ENCODE assay signal across 8 mouse cellular contexts in the genomic region with DNA sequence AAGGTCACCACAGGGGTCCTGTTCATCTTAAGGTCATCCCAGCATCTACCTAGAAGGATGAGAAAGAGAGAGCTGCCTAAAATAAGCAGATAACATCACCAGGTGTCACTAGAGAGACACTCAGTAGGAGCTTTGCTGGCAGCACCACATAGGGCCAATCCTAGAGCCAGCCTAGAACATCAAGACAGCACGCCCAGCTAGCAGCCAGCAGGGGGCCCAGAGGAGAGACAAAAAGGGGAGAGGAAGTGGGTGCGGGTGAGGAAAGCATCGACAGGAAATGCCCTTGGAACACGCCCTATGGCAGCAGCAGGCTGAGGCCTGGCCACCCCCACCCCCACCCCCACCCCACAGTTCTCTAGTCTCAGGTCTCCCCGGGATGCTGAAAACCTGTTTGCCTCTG.
DNase-seq lines count a peak whose midpoint lies in the region; ATAC-seq lines count a peak whose summit lies in the region.

No protein-coding gene starts in this region.

- no peaks in the 10 kb centered on the region for H3K9me3 ChIP-seq in forebrain, embryonic 10.5 days
- H3K9me3 ChIP-seq in forebrain, embryonic 11.5 days (ENCODE audit: control insufficient read depth, low read length) = no peaks in the 10 kb centered on the region

- no peak for ATAC-seq in forebrain, embryonic 11.5 days (replicated peaks; ENCODE audit: low FRiP score)

- intact Hi-C loops in gastrocnemius, postnatal 14 days (cut with DNase I; ENCODE audit: low total_unique reads) = loop anchor here (5.0 kb wide), 1 partner anchor 77 kb away; a partner anchor contains a TSS

- peaks cover 47% of the 10 kb centered on the region for H3K36me3 ChIP-seq in forebrain, embryonic 10.5 days (replicated peaks)
- no peaks in the 10 kb centered on the region for H3K36me3 ChIP-seq in forebrain, embryonic 11.5 days (ENCODE audit: control insufficient read depth, insufficient read depth, low read length)

- H3K27ac ChIP-seq in forebrain, embryonic 10.5 days = peak overlapping the region; percentile 80
- H3K27ac ChIP-seq in forebrain, embryonic 11.5 days (ENCODE audit: low read depth, low read length) = no peak overlapping the region

- 63% methylated on average over 5 of the region's 5 CpGs for WGBS in forebrain, embryonic 10.5 days
- 55% methylated on average over 5 of the region's 5 CpGs for WGBS in forebrain, embryonic 11.5 days

- no peak overlapping the region for H3K9ac ChIP-seq in forebrain, embryonic 11.5 days (ENCODE audit: low read length)

- H3K4me3 ChIP-seq in forebrain, embryonic 10.5 days = no peak overlapping the region
- H3K4me3 ChIP-seq in forebrain, embryonic 11.5 days (ENCODE audit: low read depth, low read length) = no peak overlapping the region

- H3K4me1 ChIP-seq in forebrain, embryonic 10.5 days = peaks cover 68% of the 10 kb centered on the region
- peaks cover 40% of the 10 kb centered on the region for H3K4me1 ChIP-seq in forebrain, embryonic 11.5 days (replicated peaks; ENCODE audit: control insufficient read depth, insufficient read depth, low read length)

- peaks cover 22% of the 10 kb centered on the region for H3K27me3 ChIP-seq in forebrain, embryonic 10.5 days (ENCODE audit: poor library complexity, severe bottlenecking)
- H3K27me3 ChIP-seq in forebrain, embryonic 11.5 days (ENCODE audit: control insufficient read depth, insufficient read depth, low read length) = no peaks in the 10 kb centered on the region

- no peak overlapping the region for H3K4me2 ChIP-seq in forebrain, embryonic 11.5 days (ENCODE audit: low read depth, low read length, severe bottlenecking)

- no peak for DNase-seq in forebrain, embryonic 10.5 days (ENCODE audit: extremely low spot score, low spot score)
- DNase-seq in forebrain, embryonic 11.5 days (ENCODE audit: low spot score) = no peak
- peak; percentile 97 for DNase-seq in T-cell, adult 2 months (ENCODE audit: low spot score)
- peak; percentile 76 for DNase-seq in gastrocnemius, postnatal 14 days
- peak; percentile 66 for DNase-seq in kidney, adult 9 months
- DNase-seq in lung, postnatal 4 days = peak; percentile 88 to 89
- peak; percentile 91 to 94 for DNase-seq in thymus, postnatal 36 days
- DNase-seq in cerebellum, adult 18-20 months = no peak

Comparison
In these comparisons a context has a peak if more than half of its experiments do, and no peak if none do; other contexts are left out.
1. DNase-seq: peak in T-cell, adult 2 months (single experiment), gastrocnemius, postnatal 14 days (single experiment), kidney, adult 9 months (single experiment), lung, postnatal 4 days (2 of 2) and thymus, postnatal 36 days (2 of 2); none in forebrain, embryonic 10.5 days (single experiment), forebrain, embryonic 11.5 days (single experiment) and cerebellum, adult 18-20 months (0 of 2).